Mouse (Mus musculus) gastrocnemius, adult 2 months (tissue): ENCODE measurements around the gene Nelfe. TPM values are rescaled to one million over a fixed set of nuclear protein-coding genes. Genes with fewer than 3 reads are reported as not detected.

Experiments
- DNase-seq: peaks from one replicate; pipeline ENCODE4 v3.0.0; 2022
- H3K27ac ChIP-seq: fragments of 200-600 bp; 2 replicates; pipeline ENCODE4 v1.8.1; 2022; ENCODE audit warnings: mild to moderate bottlenecking
- H3K4me3 ChIP-seq: fragments of 200-600 bp; 2 replicates; pipeline ENCODE4 v1.8.1; 2022; ENCODE audit warnings: mild to moderate bottlenecking, moderate library complexity
- CTCF ChIP-seq: fragments of 200-600 bp; IDR thresholded peaks from 2 replicates; pipeline ENCODE4 v1.8.1; 2022; ENCODE audit warnings: antibody characterized with exemption, mild to moderate bottlenecking, moderate library complexity
- intact Hi-C: fragments of 180-260 bp; cut with DNase I; formaldehyde crosslinking; loops from one replicate; pipeline ENCODE4 v1.15.1; 2025
- total RNA-seq, 2 experiments: library from RNA; stranded (reverse); gene quantifications; 2 replicates each; pipeline ENCODE4 v1.2.3; 2021

The Nelfe gene
- total RNA-seq, 2 experiments from 2014 or later, result 9.4 to 10.8 TPM

- DNase-seq, result no peak
- Histone ChIP-seq H3K4me3 (no peak overlapping the region), H3K27ac (no peak overlapping the region)
- TF ChIP-seq CTCF, result no peak
- intact Hi-C loops, result loop anchor here (1.0 to 2.0 kb wide), 2 partner anchors 58 to 130 kb away; no protein-coding TSS in a partner anchor
These were observed 4.6 kb downstream of the Nelfe start for GRCm38 (mm10) chr17:34854761-34855160.

DNA sequence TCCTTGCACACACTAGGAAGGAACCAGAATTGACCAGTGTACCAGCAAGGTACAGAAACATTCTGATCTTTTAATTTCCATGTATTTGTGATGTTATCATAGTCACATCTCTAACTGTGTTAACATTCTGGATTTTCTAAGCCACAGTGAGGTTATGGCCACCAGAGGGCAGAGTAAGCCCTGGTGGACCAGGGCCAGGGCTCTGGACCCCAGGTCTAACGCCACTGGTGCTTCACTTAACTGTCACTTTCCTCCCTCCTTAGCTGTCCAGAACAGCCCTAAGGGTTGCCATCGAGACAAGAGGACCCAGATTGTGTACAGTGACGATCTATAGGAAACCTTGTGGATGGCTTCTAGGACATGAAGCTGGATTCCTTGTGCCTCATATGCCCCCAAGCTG is 5.6 kb downstream of the Nelfe start:
- TF ChIP-seq CTCF, result peak; percentile 90
- no peak overlapping the region for H3K4me3 ChIP-seq
- peak; percentile 62 for DNase-seq
- intact Hi-C loops, result loop anchor here (1.0 to 2.0 kb wide), 2 partner anchors 56 to 129 kb away; no protein-coding TSS in a partner anchor
- H3K27ac ChIP-seq, result no peak overlapping the region

- intact Hi-C loops, result no loop called here
- DNase-seq, result no peak
- Histone ChIP-seq H3K27ac (no peak overlapping the region), H3K4me3 (no peak overlapping the region)
- TF ChIP-seq CTCF, result no peak
These were observed 8.5 kb downstream of the Nelfe start for GRCm38 (mm10) chr17:34858670-34859069.

GRCm38 (mm10) chr17:34860514-34860913 is 10.3 kb downstream of the Nelfe start:
- H3K27ac ChIP-seq, result no peak overlapping the region
- DNase-seq, result no peak
- intact Hi-C loops, result no loop called here
- no peak for TF ChIP-seq CTCF
- H3K4me3 ChIP-seq, result no peak overlapping the region

- intact Hi-C loops, result no loop called here
- H3K27ac ChIP-seq, result 0 out of 2 replicates have a peak overlapping the region, but pooled peaks have one; percentile 13
- TF ChIP-seq CTCF, result no peak
- peak; percentile 58 for DNase-seq
- H3K4me3 ChIP-seq, result peak overlapping the region; percentile 19; the same call in 1 of the 2 replicates
These were observed 11.7 kb downstream of the Nelfe start for GRCm38 (mm10) chr17:34861704-34862415.

GRCm38 (mm10) chr17:34862416-34863081 is 12.4 kb downstream of the Nelfe start, which contains the start of gene Cfb:
Gene Cfb, minus strand, starts transcription at chr17:34862518.
- Histone ChIP-seq H3K27ac (0 out of 2 replicates have a peak within 1 kb of the TSS, but pooled peaks have one; percentile 13), H3K4me3 (peak within 1 kb of the TSS; percentile 19; the same call in 1 of the 2 replicates)
- no peak for TF ChIP-seq CTCF
- intact Hi-C loops, result no loop called here
- DNase-seq, result no peak

- no peak for DNase-seq
- Histone ChIP-seq H3K27ac (no peak overlapping the region), H3K4me3 (no peak overlapping the region)
- intact Hi-C loops, result no loop called here
- no peak for TF ChIP-seq CTCF
These were observed 15.8 kb downstream of the Nelfe start for GRCm38 (mm10) chr17:34865981-34866380.

DNA sequence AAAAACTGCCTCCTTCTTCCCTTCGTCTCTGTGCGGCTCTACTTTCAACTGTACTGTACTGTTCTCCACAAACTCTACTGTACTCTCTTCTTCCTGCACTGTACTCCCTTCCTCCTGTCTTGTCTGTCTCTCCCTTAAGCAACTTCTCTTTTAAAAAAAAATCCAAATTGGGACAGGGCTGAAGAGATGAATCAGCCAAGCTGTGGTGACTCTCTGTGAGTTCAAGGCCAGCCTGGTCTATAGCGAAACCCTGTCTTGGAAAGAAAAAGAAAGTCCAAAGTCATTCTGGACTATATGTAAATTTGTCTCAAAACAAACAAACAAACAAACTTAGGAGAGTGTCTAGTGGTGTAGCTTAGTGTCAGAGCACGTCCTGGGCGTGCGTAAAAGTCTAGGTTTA is 24.1 kb downstream of the Nelfe start:
- intact Hi-C loops, result no loop called here
- no peak for TF ChIP-seq CTCF

DNA sequence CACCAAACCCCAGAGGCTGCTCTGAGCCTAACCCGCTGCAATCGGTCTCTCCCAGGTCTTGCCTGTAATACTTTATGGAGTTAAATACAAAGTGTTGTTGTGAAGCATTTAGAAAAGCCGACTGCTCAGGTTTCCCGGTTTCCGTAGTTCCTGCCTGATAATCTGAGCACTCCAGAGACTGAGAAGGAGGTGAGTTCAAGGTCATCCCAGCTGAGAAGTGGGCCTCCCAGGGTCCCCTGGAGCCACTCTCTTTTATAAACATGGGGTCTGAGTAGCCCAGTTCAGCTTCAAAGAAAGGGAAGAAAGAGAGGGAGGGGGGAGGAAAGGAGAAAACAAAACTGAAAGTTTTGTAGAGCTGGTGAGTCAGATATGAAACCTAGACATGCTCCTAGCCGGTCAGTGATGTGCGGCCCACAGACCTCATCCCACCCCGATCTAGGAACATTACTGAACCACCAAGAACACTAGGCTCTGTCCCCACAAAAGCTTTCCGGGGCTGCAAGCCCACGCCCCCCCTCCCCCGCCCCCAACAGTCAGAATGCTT is 29.2 kb downstream of the Nelfe start, which contains the start of gene Zbtb12:
Zbtb12 (plus strand) TSS at position 148 of the 544 bp plus-strand sequence.
- no peak for TF ChIP-seq CTCF
- peak within 1 kb of the TSS; percentile 29; the same call in 1 of the 2 replicates for H3K4me3 ChIP-seq
- intact Hi-C loops, result no loop called here
- no peak for DNase-seq
- no peak within 1 kb of the TSS; the same call in 1 of the 2 replicates for H3K27ac ChIP-seq

More for the DNA sequence above, 24.1 kb downstream of the Nelfe start:
- H3K27ac ChIP-seq, result no peak overlapping the region
- H3K4me3 ChIP-seq, result no peak overlapping the region
- DNase-seq, result no peak

- intact Hi-C loops, result no loop called here
- Histone ChIP-seq H3K4me3 (no peak overlapping the region; the same call in 1 of the 2 replicates), H3K27ac (no peak overlapping the region)
- no peak for TF ChIP-seq CTCF
- no peak for DNase-seq
These were observed 31.0 kb downstream of the Nelfe start for GRCm38 (mm10) chr17:34881166-34881565.

GRCm38 (mm10) chr17:34881683-34882310 is 31.6 kb downstream of the Nelfe start, which contains the start of gene Gm20547:
Gene Gm20547, minus strand, starts transcription at chr17:34882042.
- no peak for DNase-seq
- Histone ChIP-seq H3K27ac (no peak within 1 kb of the TSS), H3K4me3 (peak within 1 kb of the TSS; percentile 45)
- intact Hi-C loops, result no loop called here
- TF ChIP-seq CTCF, result no peak

GRCm38 (mm10) chr17:34883332-34883731 is 33.1 kb downstream of the Nelfe start:
- no peak for DNase-seq
- no peak overlapping the region for H3K4me3 ChIP-seq
- intact Hi-C loops, result no loop called here
- H3K27ac ChIP-seq, result no peak overlapping the region
- TF ChIP-seq CTCF, result no peak
